Comparison of ENCODE assay signal across 23 mouse cellular contexts in genomic region chr9:35118563-35118962, GRCm38 (mm10). TPM values are rescaled to one million over a fixed set of nuclear protein-coding genes. Genes with fewer than 3 reads are reported as not detected.
DNase-seq lines count a peak whose midpoint lies in the region; ATAC-seq and TF ChIP-seq lines count a peak whose summit lies in the region.
"Had no signal": no experiment of that assay in that cellular context is flagged by ENCODE, and none has a peak within 500 bp of the region (broad histone marks: within the 10 kb centered on the region; RNA-seq: fewer than 3 reads in every experiment).

No protein-coding gene starts in this region.

- no peaks in the 10 kb centered on the region for H3K27me3 ChIP-seq in erythroblast, embryonic 14.5 days (ENCODE audit: control insufficient read depth)
- no peaks in the 10 kb centered on the region for H3K27me3 ChIP-seq in liver, adult 2 months (ENCODE audit: control insufficient read depth, insufficient read depth, low read length)
- no peaks in the 10 kb centered on the region for H3K27me3 ChIP-seq in liver, embryonic 16.5 days (ENCODE audit: control insufficient read depth, insufficient read depth, low read depth, low read length)
- no peaks in the 10 kb centered on the region for H3K27me3 ChIP-seq in hindbrain, embryonic 13.5 days
- H3K27me3 ChIP-seq: forebrain, embryonic 13.5 days; kidney, embryonic 15.5 days; limb, embryonic 13.5 days; lung, embryonic 15.5 days had no signal

- no peak for TF ChIP-seq CTCF in liver, adult 2 months (IDR thresholded peaks at IDR 0.05; ENCODE audit: low read depth, low read length)

- H3K27ac ChIP-seq in liver, adult 2 months (replicated peaks; ENCODE audit: insufficient read depth, low read depth, low read length), result peak overlapping the region; percentile 55
- peak overlapping the region; percentile 56 for H3K27ac ChIP-seq in liver, embryonic 16.5 days (ENCODE audit: low read length)
- no peak overlapping the region for H3K27ac ChIP-seq in hindbrain, embryonic 13.5 days
- H3K27ac ChIP-seq: forebrain, embryonic 13.5 days; hindbrain, embryonic 14.5 days; limb, embryonic 13.5 days; midbrain, embryonic 10.5 days had no signal

- H3K4me2 ChIP-seq in liver, embryonic 16.5 days (ENCODE audit: low read depth, low read length), result peak overlapping the region; percentile 92
- no peak overlapping the region for H3K4me2 ChIP-seq in hindbrain, embryonic 13.5 days
- H3K4me2 ChIP-seq: forebrain, embryonic 13.5 days had no signal

- peaks cover 76% of the 10 kb centered on the region for H3K36me3 ChIP-seq in erythroblast, embryonic 14.5 days (ENCODE audit: control insufficient read depth)
- H3K36me3 ChIP-seq in liver, adult 2 months (ENCODE audit: control insufficient read depth, insufficient read depth, low read length), result no peaks in the 10 kb centered on the region
- no peaks in the 10 kb centered on the region for H3K36me3 ChIP-seq in liver, embryonic 16.5 days (ENCODE audit: control insufficient read depth, insufficient read depth)
- peaks cover 4% of the 10 kb centered on the region for H3K36me3 ChIP-seq in hindbrain, embryonic 13.5 days
- H3K36me3 ChIP-seq: lung, embryonic 15.5 days had no signal

- peaks cover 26% of the 10 kb centered on the region; the same call in 1 of the 2 replicates for H3K79me2 ChIP-seq in liver, adult 2 months (ENCODE audit: control insufficient read depth, insufficient read depth, low read length)

- peak overlapping the region; percentile 60 for H3K9ac ChIP-seq in liver, adult 2 months (ENCODE audit: low read depth, low read length)
- peak overlapping the region; percentile 88 for H3K9ac ChIP-seq in liver, embryonic 16.5 days (ENCODE audit: low read depth, low read length)
- no peak overlapping the region for H3K9ac ChIP-seq in hindbrain, embryonic 13.5 days
- H3K9ac ChIP-seq: forebrain, embryonic 13.5 days; hindbrain, embryonic 14.5 days; kidney, embryonic 15.5 days; limb, embryonic 13.5 days; lung, embryonic 15.5 days had no signal

- 57% methylated on average over 2 of the region's 2 CpGs for WGBS in liver, adult 2 months
- WGBS in liver, embryonic 16.5 days (ENCODE audit: insufficient replicate concordance), result 38% methylated on average over 2 of the region's 2 CpGs
- WGBS in hindbrain, embryonic 13.5 days, result 91% methylated on average over 2 of the region's 2 CpGs

- H3K9me3 ChIP-seq in erythroblast, embryonic 14.5 days (ENCODE audit: control insufficient read depth, low read length), result peaks cover 2% of the 10 kb centered on the region
- no peaks in the 10 kb centered on the region for H3K9me3 ChIP-seq in liver, embryonic 16.5 days (replicated peaks; ENCODE audit: control insufficient read depth, low read length)
- no peaks in the 10 kb centered on the region for H3K9me3 ChIP-seq in hindbrain, embryonic 13.5 days
- H3K9me3 ChIP-seq: forebrain, embryonic 13.5 days; kidney, embryonic 15.5 days; limb, embryonic 13.5 days; lung, embryonic 15.5 days; midbrain, embryonic 10.5 days had no signal

- TF ChIP-seq POLR2A in liver, adult 2 months (IDR thresholded peaks at IDR 0.05; ENCODE audit: extremely low read depth, insufficient read depth, low read length), result no peak

- peak; percentile 36 for DNase-seq in liver, adult 2 months (ENCODE audit: extremely low read depth, low read depth, low spot score)
- DNase-seq in liver, result no peak
- peak; percentile 20 for DNase-seq in induced T-regulatory cell, adult 2 months (ENCODE audit: low read depth)
- DNase-seq in thymus, postnatal 25 days, result no peak
- DNase-seq: adrenal gland, postnatal 25 days; cerebellum, adult 11-12 months; gastrocnemius, postnatal 10 days; heart, adult 11 months; heart, postnatal 36 days; kidney, postnatal 36 days; lung, postnatal 36 days had no signal

- no peak for ATAC-seq in erythroblast, adult 5-6 weeks (replicated peaks; ENCODE audit: low FRiP score, poor library complexity, severe bottlenecking)
- ATAC-seq in liver, embryonic 16.5 days (ENCODE audit: low read depth), result no peak
- no peak for ATAC-seq in hindbrain, embryonic 13.5 days (ENCODE audit: low FRiP score)
- ATAC-seq: CD4-positive, CD25-positive, alpha-beta regulatory T cell, adult 4 months; forebrain, embryonic 13.5 days; midbrain, embryonic 16.5 days had no signal

- H3K4me3 ChIP-seq in erythroblast, embryonic 14.5 days (replicated peaks), result peak overlapping the region; percentile 88
- peak overlapping the region; percentile 86 for H3K4me3 ChIP-seq in liver, adult 2 months (ENCODE audit: insufficient read depth, low read depth, low read length)
- H3K4me3 ChIP-seq in liver, embryonic 16.5 days (ENCODE audit: low read depth, low read length), result peak overlapping the region; percentile 86
- H3K4me3 ChIP-seq in hindbrain, embryonic 13.5 days, result no peak overlapping the region
- H3K4me3 ChIP-seq: forebrain, embryonic 13.5 days; lung, embryonic 15.5 days; midbrain, embryonic 10.5 days had no signal

- H3K4me1 ChIP-seq in erythroblast, embryonic 14.5 days (ENCODE audit: control insufficient read depth), result peaks cover 95% of the 10 kb centered on the region
- peaks cover 39% of the 10 kb centered on the region for H3K4me1 ChIP-seq in liver, adult 2 months (ENCODE audit: control insufficient read depth, insufficient read depth, low read length)
- peaks cover 71% of the 10 kb centered on the region for H3K4me1 ChIP-seq in liver, embryonic 16.5 days (ENCODE audit: control insufficient read depth, low read depth, low read length)
- peaks cover 22% of the 10 kb centered on the region for H3K4me1 ChIP-seq in hindbrain, embryonic 13.5 days (replicated peaks)

RNA-seq across cellular contexts. Expression of gene St3gal4, which starts 0.5 kb away (rescaled TPM):
- polyA plus RNA-seq in erythroblast, embryonic 14.5 days (2012), result 2.7 and 3.7 TPM in 2 replicates
- total RNA-seq in erythroblast, adult 5-6 weeks (2015; ENCODE audit: low replicate concordance), result 8.6 and 18.6 TPM in 2 replicates
- total RNA-seq in erythroblast, adult 5-6 weeks (2017; ENCODE audit: low replicate concordance), result 10.1 and 33.9 TPM in 2 replicates
- total RNA-seq in liver, adult 2 months (2014; rRNA removed), result 72.2 and 74.6 TPM in 2 replicates
- 26.5 TPM in 2 replicates for polyA plus RNA-seq in liver, adult 2 months (2012; rRNA removed)
- 21.7 and 22.3 TPM in 2 replicates for polyA plus RNA-seq in liver, embryonic 16.5 days (2015; fragmentation: Nextera tagmentation; extraction: Ambion mirVana)
- 9.8 and 11.1 TPM in 2 replicates for polyA plus RNA-seq in hindbrain, embryonic 13.5 days (2015; fragmentation: Nextera tagmentation; extraction: Ambion mirVana)

RNA-seq across cellular contexts. Expression of gene Dcps, which starts 57.3 kb away (rescaled TPM):
- 11.0 and 14.3 TPM in 2 replicates for polyA plus RNA-seq in erythroblast, embryonic 14.5 days (2012)
- total RNA-seq in erythroblast, adult 5-6 weeks (2015; ENCODE audit: low replicate concordance), result 6.1 and 7.5 TPM in 2 replicates
- total RNA-seq in erythroblast, adult 5-6 weeks (2017; ENCODE audit: low replicate concordance), result 7.4 and 8.3 TPM in 2 replicates
- 21.0 and 21.2 TPM in 2 replicates for total RNA-seq in liver, adult 2 months (2014; rRNA removed)
- 24.0 and 27.4 TPM in 2 replicates for polyA plus RNA-seq in liver, adult 2 months (2012; rRNA removed)
- polyA plus RNA-seq in liver, embryonic 16.5 days (2015; fragmentation: Nextera tagmentation; extraction: Ambion mirVana), result 43.4 and 44.2 TPM in 2 replicates
- 78.0 and 80.1 TPM in 2 replicates for polyA plus RNA-seq in hindbrain, embryonic 13.5 days (2015; fragmentation: Nextera tagmentation; extraction: Ambion mirVana)

Comparison
In these comparisons a context has a peak if more than half of its experiments do, and no peak if none do; other contexts are left out.
1. DNase-seq: peak in liver, adult 2 months (single experiment) and induced T-regulatory cell, adult 2 months (single experiment); none in liver (single experiment) and thymus, postnatal 25 days (single experiment).